Mouse (Mus musculus): ENCODE measurements around the gene Zfp207.
"Not testable (repeated sequence)": the region's sequence is repeated elsewhere in the genome, so short reads cannot be mapped to it uniquely, and the experiment has no call there.

DNA sequence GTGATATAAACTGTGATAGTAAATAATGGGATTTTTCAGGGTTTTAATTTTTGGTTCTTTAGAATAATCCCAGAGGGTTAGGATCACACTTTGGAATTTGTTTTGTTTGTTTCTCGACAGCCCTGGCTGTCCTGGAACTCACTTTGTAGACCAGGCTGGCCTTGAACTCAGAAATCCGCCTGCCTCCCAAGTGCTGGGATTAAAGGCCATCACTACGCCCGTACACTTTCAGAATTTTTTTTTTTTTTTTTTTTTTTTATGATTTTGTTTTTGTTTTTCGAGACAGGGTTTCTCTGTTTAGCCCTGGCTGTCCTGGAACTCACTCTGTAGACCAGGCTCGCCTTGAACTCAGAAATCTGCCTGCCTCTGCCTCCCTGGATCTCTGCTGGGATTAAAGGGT lies 24.8 kb downstream of the Zfp207 start:
- not testable (repeated sequence) for TF ChIP-seq CTCF (IDR thresholded peaks at IDR 0.05; ENCODE audit: low read depth, low read length); EP300 (IDR thresholded peaks at IDR 0.05; ENCODE audit: insufficient read depth, low read depth, low read length)
